Mouse (Mus musculus): ENCODE data around the gene Gnpat. TPM values are rescaled to one million over a fixed set of nuclear protein-coding genes. Genes with fewer than 3 reads are reported as not detected.
"Not testable (repeated sequence)": the region's sequence is repeated elsewhere in the genome, so short reads cannot be mapped to it uniquely, and the experiment has no call there.

Gene Gnpat
- 10 to 100 TPM; 55.6 to 68.3 TPM for total RNA-seq (2021)

DNA sequence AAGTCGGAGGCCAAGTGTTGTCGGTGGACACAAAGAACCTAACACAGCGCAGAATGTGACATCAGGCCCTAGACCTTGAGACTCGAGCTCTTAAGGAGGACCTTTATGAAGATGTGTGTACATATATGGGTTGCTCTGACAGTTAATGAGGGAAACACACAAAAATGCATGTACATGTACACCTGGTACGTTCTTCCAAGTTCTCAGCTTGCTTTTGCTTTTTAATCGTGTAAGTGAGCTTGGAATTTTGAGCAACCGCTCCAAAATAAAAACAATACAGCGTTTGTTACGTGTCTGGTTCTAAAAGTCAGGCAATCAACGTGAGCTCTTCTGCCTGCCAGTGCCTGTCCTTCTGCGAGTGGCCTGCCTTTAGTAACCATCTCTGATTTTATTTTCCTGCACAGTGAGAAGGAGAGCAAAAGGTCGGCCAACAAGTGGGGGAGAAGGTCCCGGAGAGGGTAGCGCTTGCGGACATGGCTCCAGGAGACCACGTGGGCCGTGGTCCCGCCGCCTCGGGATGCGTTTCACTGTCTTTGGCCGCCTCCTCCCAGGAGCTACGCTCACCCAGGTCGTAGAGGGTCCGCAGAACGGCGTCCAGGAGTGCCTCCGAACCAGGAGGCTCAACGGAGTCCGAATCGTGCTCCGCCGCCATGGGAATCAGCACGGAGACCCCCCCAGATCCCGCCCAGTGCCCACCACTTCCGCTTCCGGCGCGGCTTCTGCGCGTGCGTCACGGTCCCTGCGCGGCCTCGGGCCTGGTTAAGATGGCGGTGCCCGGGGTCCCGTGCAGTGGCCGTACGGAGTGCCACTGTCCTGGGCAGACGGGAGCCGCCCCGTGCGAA lies at the start of gene Gnpat, which contains the start of gene 2810004N23Rik:
TSS of gene Gnpat (plus strand) at position 713 of the 842 bp plus-strand sequence.
TSS of gene 2810004N23Rik (minus strand) at position 800 of the 842 bp plus-strand sequence.
- DNase-seq, result peak; percentile 93 to 96

DNA sequence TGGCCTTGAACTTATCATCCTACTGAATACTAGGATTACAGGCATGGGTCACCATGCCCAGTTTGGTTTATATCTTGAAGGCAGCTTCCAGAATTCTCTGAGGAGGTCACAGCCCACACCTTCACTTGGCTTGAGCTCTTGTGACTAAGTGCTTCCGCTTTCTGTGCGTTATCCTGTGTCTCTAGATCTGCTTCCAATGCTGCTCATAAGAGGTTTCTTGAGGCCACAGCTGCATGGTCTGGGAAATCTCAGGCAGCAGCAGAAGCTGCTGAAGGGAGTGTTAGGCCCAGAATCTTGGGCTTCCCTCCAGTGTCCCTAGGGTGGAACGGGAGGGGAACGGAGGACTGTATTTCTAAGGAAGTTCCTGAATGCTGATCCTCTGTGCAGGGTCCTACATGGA lies 49.5 kb upstream of the Gnpat start:
- DNase-seq, result no peak

DNA sequence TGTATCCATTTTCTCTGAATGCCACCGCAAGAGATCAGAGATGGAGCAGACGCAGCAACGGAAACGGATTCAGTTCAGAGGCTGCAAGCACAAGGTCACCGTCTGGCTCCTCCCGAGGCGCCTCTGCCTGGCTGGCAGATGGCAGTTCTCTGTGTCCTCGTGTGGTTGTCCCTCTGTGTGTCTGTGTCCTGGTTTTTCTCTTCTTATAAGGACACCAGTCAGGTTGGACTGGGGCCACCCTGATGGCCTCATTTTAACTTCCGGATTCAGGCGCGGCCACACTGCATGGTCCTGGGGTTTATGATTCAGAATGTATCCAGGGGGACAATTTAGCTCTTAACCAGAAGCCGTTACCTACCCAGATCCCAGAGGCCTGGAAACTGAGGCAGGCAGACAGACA lies 47.0 kb upstream of the Gnpat start:
- no peak for DNase-seq

DNA sequence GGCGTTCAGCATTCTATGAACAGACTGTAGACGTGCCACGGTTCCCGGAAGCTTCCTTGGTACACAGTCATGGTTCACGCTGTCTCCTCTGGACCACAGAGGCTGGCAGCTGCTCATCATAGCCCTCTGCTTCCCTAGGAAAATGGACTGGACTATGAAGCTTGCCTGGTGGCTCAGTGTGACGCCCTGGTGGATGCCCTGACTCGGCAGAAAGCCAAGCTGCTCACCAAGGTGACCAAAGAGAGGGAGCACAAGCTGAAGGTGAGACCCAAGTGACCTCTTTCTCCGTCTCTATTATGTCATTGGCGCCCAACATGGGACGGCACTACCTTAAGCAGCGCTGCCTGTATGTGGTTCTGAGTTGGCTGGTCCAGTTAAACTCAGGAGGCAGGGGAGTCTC lies 46.0 kb upstream of the Gnpat start:
- DNase-seq, result no peak

DNA sequence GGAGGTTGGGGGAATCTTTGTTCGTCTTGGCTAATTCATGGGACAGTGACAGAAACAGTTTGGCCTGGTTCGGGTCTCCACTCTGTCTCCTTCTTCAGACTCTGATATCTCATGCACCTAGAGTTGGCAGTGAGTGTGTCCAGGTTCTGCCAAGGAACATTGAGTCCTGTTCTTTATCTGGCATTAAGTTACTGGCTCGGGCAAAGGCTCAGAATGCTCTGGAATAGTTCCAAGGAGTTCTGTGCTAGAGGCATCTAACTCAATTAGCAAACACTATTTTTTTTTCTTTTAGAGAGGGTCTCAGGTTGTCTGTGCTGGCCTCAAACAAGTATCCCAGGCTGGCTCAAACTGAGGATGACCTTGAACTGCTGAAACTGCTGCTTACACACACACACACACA lies 45.5 kb upstream of the Gnpat start:
- DNase-seq, result no peak

DNA sequence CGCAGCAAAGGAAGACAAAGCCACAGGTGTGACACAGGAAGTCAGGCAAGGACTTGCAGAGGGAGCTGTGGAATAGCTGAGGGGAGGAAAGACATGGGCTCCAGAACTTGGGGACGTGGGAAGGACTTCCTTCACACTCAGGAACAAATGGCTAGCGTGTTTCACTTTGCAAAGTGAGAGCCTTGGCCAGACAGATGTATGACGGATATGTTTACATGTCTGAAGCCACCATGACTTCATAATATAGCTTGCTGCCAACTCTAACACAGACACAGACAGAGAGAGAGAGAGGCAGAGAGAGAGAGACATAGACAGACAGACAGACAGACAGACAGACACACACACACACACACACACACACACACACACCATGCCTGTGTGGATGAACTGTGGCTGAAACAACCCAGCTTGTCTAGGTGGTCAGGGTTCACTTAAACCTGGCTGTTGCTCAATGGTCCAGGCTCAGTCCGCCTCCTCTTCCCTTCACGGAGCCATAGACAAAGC lies 43.2 kb upstream of the Gnpat start:
- no peak for DNase-seq

DNA sequence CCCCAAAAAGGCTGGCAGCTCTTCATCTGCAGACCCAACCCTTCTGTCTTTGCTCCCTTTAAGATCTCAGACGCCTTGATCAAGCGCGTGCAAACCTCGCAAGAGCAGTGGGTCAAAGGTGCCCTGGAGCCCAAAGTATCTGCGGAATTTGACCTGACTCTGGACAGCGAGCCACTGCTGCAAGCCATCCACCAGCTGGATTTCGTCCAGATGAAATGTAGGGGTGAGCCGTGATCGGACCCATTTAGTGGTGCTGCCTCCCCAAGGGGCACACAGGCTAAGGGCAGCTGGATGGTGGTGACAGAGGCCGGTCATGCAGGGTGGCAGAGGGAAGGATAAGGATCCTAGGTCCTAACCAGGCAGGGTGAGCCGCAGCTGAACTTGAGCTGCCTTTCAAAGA lies 42.7 kb upstream of the Gnpat start:
- no peak for DNase-seq

DNA sequence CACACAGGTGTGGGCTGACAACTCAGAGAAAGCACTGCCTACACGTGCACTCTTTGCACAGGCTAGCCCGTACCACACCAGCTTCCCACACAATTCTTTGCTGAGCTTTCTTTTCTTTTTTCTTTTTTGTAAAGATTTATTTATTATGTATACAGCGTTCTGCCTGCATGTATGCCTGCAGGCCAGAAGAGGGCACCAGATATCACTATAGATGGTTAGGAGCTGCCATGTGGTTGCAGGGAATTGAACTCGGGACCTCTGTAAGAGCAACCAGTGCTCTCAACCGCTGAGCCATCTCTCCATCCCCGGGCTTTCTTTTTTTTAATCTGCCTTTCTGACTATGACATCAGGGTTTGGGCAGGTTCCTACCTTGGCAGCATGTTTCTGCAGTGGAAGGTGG lies 39.3 kb upstream of the Gnpat start:
- no peak for DNase-seq

DNA sequence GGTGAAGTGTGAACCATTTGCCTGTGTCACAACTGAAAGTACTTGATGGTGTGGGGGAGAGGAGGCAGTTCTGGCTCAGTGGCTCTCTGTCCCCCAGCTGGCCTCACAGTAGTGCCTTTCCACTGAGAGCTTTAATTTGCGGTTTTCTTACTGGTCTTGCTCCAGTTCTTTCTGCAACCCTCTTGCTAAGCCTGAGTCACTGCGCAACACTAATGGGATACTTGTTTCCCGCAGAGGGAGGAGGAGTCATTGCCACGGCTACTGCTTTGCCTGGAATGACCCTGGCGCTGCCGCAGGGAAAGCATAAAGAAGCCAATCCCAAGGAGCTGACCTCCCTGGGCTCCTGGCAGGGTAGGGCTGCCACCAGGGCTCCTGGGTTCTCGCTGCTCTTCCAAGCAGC lies 36.2 kb upstream of the Gnpat start:
- DNase-seq, result no peak

DNA sequence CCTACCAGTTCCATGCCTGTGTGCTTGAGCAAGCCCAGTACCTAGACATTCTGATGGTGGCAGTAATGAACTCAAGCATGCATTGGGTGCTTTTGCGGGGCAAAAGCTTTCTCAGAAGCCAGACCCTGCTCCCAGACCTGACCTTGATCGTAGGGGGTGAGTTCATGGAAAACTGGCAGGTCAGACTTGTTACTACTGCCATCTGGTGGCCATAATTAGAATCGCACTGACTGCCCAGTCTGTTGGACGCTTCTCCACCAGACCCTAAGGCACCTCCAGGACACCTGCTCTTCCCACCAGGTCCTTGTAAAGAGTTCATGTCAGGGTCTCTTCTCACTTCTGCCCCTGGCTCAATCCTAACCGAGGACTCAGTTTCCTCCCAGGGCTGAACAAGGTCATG lies 35.4 kb upstream of the Gnpat start:
- DNase-seq, result peak in 1 of 2 experiments; percentile 18

DNA sequence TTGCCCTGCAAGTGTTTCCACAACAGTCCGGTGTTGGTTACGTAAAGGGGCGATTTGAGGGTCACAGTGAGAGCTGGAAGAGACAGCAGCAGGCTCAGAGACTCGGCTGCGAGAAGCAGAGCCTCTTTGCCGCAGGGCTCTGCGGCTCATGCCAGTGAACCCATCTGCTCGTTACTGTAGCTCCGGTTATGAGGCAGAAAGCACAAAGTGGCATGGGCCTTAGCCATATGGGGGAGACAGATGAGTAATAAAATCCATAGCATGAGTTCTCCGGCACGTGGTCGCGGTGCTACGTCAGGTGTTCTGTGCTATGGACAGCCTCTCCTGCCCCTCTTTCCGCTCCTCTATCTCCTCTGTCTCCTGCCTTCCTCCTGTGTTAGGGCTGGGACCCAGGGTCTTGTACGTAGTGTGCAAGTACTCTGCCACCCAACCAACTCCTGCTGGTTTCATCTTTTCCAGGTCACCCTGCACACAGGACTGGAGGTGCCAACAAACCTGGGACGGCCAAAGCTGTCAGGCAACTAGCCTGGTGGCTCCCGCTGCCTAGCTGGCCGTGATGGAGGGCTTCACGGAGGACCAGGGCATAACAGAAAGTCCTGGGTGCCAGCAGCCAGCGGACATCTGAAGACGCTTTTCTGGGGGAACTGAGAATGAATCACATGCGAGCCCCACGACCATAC lies 34.1 kb upstream of the Gnpat start:
- DNase-seq, result peak; percentile 23 to 27

DNA sequence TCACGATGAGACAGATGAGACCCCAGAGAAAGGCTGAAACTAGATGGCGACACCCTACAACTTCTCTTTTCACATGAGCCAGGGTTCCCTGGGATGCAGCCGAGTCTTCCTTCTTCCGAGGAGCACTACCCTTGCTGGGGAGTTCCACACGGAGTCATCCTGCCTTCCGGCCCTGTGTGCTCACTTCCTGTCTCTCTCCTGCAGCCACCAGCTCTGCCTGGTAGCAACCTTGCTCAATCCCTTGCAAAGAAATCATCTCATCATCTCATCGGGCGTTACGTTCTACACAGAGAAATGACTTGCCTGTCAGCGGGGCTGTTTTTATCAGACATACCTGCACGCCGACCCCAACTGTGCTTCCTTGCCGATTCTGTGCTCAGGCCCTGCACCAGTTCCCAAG lies 32.8 kb upstream of the Gnpat start:
- DNase-seq, result no peak

DNA sequence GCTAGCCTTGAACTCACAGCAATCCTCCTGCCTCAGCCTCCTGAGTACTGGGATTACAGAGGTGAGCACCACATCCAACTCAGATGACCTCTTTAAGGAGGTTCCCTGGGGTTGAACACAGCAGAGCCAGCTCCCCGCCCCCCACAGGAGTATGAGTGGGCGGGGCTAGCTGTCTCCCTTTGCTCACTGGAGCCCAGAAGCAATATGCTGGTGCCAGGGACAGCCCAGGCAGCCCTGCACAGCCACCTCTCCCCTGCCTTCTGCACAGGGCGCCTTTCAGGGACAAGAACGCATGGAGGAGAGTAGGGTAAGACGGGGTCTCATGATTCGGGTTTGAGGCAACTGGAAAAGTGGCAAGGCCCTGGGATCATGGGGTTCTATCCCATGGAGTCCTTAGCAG lies 31.3 kb upstream of the Gnpat start:
- DNase-seq, result no peak

DNA sequence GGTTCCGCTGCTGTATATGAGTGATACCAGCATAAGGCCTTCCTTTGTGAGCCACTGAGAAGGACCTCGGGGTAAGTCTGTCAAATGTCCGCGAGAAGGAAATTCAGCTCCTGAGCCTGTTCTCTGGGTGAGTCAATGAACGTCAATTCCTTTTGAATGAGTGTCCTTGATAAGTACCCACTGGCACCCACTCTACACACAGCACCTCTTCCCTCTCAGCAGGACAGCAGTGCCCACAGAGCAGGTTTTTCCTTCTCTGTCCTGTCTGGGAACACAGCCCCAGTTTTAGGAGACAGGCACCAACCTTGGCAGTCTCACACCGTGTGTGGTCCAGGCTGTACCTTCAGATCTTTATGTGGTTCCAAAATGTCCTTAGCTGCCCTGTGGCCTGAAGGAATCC lies 30.9 kb upstream of the Gnpat start:
- no peak for DNase-seq

DNA sequence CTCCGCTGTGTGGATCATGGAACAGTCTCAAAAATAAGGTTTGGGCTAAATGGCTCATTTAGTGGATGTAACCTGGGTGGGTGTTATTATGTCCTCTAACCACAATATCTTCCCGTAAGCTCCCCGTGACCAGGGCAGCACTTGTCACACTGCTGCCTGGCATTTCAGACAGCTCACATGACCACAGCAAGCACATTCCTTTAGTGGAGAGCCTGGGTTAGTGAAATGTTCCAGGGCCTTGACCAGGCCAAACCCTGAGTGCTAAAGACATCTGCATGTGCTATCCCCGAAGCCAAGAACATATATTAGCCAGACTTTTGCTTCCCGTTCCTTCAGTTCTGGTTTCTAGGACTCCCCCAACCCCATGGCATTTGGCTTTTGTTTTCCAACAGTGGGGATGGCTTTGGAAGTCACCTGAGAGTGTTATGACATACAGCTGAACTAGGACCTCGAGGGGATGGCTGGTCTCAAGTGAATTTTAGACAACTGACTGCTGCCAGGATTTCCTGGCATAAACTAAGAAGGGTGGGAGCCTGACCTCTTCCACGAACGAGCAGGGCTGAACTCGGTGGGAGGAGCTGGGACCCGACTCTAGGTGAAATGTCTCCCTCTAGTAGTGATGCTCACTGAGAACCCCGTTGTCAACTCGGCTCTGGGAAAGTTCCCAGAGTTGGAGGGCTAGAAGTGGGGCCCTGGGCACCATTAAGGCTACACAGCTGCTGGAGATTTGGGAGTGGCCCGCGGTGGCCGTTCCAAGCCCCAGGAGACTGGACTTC lies 29.2 kb upstream of the Gnpat start:
- DNase-seq, result no peak

DNA sequence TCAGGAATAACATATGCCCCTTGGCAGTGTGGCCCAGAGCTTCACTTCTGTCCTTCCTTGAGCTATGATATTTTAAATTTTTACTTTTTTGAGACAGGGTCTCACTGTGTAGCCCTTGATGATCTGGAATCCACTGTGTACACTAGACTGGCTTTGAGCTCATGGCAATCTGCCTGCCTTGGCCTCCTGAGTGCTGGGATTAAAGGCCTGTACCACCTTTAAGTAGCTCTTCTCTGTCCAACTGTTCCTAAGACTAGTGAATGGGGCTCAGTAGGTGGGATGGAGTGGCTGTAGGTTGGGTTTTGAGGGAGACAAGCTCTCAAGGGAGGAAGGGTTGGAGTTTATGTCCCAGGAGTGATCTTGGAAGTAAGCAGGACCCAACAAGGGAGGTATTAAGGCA lies 27.0 kb upstream of the Gnpat start:
- no peak for DNase-seq

DNA sequence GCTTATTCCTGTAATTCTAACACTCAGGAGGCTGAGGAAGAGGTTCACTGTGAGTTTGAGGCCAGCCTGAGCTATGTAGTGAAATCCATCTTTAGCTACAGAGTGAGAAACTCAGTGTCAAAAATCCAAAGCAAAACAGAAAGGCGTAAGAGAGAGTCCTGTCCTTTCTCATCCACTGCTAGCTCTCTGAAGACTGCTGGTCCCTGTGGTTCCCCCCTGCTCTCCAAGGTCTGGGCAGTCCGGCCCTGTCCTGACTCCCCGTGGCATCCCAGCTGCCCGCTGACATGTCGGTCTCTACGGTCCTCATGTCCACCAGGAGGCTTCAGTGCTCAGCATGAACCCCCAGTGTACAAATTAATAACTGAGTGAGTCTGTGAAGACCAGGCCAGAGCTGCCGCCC lies 26.6 kb upstream of the Gnpat start:
- no peak for DNase-seq

DNA sequence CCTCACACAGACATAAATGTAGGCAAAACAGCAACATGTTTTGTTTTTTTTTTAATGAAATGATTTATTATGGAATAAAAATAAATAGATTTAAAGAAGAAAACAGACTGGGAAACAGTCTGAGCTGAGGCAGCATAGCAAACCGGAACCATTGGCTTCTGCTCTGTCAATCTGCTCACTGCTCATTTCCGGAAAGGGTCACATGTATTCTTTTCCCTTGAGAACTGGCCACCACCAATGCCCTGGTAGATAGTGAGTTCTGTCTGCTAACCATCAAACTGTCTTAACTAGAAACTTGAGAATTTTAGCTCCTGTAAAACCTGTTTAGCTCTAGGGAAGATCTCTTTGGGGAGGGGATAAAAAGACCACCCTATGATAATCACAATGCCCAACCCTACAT lies 25.9 kb upstream of the Gnpat start:
- no peak for DNase-seq

DNA sequence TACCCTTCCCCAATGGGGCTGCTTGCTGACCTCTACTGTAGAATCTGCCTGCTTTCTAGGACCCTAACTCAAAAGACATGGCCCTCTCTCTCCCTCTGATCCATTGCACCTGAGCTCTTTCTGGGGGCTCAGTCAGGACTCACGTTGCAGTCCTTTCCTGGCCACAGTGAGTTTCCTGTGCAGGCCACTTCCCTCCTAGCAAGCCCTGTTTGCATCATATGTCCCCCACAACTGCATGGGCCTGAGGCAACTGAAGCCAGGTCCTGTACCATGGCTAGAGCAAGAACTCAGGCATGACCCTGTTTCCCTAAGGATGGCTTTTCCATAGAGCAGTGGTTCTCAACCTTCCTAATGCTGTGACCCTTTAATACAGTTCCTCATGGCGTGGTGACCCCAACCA lies 24.9 kb upstream of the Gnpat start:
- DNase-seq, result no peak

DNA sequence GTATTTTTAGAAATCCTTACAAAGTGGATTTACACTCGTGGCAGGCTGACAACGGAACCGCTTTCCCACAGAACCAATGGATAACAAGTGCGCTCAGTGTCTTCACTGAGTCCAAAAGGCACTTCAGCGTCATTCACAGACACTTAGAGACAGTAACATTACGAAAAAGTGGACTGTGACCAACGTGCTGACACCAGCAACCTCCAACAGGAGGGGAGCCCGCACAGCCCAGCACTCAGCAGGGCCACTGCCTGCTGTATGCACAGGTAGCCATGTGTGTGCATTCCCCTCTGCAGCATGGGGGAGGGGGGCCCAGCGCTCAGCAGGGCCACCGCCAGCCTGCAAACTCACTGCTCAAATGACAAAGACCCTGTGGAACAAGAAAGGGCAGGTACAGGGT lies 23.5 kb upstream of the Gnpat start:
- no peak for DNase-seq

DNA sequence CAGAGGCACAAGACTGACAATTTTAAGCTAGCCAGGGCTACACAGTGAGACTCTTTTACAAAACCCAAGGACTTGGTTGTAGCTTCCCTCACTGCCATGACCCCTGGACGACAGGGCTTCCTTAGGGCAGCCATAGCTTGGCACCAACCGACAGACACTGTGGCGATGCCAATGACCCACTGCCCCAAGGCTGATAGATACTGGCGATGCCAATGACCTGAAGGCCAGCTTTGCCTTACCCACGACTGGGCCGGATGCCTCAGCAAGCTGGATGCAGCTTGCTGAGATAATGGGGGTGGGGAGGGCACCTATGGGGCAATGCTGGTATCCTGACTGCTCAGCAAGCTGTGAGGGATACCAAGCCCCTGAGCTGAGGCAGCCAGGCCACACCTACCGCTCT lies 21.9 kb upstream of the Gnpat start:
- DNase-seq, result no peak

DNA sequence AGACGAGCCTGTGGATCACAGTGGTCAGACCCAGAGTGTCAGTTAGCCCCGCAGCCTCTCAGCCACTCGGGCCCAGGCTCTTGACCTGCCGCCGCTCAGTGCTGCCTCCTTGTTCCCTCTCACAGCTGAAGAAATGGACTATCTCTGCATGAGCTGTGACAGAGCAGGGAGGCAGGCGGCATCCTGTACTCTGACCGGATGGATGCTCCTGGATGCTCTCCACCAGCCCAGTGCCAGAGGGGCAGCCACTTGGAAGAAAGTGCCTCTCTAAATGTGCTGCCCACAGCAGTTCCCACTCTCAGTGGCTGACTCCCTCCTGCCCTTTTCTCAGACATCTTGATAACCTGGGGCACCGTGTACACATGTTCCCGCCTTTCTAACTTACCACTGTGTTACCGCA lies 21.1 kb upstream of the Gnpat start:
- DNase-seq, result no peak

DNA sequence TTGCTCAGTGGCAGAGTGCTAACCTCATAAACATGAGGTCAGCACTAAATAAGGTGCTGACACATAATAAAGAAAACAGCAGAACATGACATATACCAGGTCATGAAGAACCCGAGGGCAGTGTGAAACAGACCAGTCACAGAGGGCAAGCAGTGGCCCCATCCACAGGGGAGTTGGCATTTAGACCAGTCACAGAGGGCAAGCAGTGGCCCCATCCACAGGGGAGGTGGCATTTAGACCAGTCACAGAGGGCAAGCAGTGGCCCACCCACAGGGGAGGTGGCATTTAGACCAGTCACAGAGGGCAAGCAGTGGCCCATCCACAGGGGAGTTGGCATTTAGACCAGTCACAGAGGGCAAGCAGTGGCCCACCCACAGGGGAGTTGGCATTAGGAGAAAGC lies 19.9 kb upstream of the Gnpat start:
- DNase-seq, result not testable (repeated sequence)

Data from layer of hippocampus, postnatal 36 days (tissue).